Mouse (Mus musculus) adrenal gland, postnatal 4 days (tissue): Measurements from ENCODE around the gene Mtmr14. TPM values are rescaled to one million over a fixed set of nuclear protein-coding genes. Genes with fewer than 3 reads are reported as not detected.

Experiments used
- DNase-seq, 2 experiments: peaks; one replicate each; pipeline ENCODE4 v3.0.0; 2021 to 2022; ENCODE audit warnings: low spot score in 2 of 2, mixed read lengths in 2 of 2
- total RNA-seq, 2 experiments: library from RNA; stranded (reverse); gene quantifications; 2 replicates each; pipeline ENCODE4 v1.2.3; 2021

Gene Mtmr14
- total RNA-seq, 2 experiments from 2014 or later = 25.8 to 26.2 TPM

DNA sequence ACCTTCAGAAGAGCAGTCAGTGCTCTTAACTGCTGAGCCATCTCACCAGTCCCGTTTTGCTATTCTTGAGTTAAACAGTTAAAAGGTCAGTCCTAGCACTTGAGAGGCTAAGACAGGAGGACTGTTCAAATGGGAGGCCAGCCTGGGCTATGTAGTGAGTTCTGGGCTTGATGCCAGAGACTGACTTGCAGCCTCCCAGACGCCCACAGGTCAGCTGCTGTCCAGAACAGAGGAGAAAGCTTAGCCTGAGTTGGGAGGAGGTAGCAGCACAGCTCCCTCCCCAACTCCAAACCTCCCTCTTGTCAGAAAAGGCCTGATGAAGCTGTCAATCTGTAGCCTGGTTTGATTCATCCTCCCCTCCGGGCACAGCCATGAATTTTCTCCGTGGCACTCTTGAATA, 39.2 kb downstream of the Mtmr14 start:
- DNase-seq = no peak

DNA sequence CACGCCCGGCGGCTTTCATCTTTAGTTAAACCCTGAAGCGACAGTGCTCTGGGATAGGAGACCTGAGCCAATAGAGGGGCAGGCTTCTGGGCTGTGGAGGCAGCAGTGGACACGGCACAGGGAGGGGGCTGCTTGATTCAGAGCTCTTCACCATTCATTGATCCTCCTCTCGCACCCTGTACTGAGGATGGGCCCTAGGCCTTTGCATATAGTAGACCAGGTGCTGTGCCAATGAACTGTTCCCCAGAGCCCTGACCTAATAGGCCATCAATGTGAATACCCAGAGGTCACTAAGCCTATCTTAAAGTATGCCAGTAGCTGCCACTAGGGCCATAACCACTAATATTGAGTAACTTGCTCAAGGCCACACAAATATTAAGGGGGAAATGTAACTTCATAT, 44.0 kb downstream of the Mtmr14 start:
- DNase-seq = no peak

DNA sequence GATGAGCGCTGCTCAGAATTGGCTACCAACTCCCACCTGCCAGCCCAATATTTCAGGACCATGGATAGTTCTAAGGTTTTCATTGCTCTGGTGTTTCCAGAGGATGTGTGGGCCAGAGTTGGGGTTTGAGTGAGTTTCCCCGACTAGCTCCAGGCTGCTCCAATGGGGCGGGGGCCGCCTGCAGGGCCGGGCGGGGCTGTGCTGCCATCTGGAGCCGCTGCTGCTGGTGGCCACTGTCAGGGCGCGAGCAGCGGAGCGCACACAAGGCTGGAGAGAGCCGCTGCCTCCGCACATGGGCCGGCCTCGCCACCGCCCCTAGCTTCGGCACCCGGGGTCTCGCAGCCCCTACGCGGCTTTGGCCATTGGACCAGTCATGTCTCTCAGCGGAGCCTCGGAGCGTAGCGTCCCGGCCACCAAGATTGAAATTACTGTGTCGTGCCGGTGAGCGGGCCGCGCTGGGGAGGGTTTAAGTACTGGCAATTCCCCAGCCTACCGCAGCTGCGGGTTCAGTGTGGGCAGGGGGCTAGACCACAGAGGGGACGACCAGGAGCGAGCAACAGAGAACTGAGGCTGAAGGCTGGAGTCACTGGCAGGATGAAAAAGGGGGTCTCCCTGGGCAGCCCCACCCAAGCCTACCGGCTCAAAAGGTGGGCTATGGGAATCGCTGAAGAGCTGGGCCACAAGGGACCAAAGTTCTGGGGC, 44.6 kb downstream of the Mtmr14 start, which contains the start of gene Cpne9:
Cpne9 (plus strand) TSS at position 207 of the 702 bp plus-strand sequence.
- DNase-seq = no peak

GRCm38 (mm10) chr6:113282969-113283368, 45.3 kb downstream of the Mtmr14 start:
- no peak for DNase-seq

GRCm38 (mm10) chr6:113283500-113283899, 45.9 kb downstream of the Mtmr14 start:
- DNase-seq = no peak

DNA sequence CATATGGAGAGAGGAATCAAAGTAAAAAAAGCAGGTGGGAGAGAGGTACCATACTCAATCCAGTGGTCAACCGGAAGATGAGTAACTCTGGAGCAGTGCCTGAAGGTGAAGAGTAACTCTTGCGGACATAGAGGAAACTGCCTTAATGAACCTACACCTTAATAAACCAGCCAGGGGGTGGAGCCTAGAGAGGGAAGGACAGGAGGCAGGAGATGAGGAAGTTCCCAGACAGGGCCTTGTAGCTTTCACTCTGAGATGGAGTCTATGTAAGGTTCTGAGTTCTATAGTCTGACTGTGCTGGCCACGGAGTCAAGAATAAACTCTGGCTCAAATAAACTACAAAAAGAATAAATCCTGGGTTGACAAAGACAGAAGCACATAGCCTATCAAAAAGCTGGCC, 47.3 kb downstream of the Mtmr14 start:
- no peak for DNase-seq

- DNase-seq = no peak
Measured at GRCm38 (mm10) chr6:113286316-113286715, 48.7 kb downstream of the Mtmr14 start.

DNA sequence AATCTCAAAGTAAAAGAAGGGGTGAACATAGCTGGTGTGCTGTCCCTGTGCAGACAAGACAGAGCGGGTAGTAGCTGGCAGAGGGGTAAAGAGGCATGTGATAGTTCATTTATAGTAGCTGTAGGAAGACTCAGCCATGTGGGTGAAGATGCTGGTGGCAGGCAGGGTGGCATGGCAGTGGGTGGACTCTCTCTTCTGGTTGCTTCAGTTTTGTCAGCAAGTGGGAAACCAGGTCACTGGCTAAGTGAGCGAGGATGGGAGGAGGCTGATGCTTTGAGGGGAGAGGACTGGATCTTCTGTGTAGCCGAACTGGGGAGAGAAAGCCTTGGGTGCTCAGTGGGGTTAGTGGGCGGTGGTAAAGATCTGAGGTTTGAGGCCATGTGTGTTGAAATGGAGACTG, 49.6 kb downstream of the Mtmr14 start:
- no peak for DNase-seq

DNA sequence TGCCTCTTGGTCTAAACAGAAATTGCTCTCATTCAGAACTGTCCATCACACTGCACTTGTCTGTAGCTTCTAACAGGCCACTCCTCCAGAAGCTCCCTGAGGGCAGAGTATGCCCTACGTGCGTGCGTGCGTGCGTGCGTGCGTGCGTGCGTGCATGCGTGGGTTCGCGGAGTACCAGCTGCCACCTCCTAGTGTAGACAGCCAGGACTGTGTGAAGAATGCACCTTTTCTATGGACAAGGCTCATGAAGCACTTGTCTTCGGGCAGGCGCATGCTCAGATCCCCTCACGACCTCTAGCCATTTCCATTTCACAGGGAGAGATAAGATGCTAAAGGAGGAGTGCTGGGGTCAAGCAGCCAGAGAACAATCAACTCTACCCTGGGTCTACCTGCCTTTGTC, 51.7 kb downstream of the Mtmr14 start:
- DNase-seq = no peak

DNA sequence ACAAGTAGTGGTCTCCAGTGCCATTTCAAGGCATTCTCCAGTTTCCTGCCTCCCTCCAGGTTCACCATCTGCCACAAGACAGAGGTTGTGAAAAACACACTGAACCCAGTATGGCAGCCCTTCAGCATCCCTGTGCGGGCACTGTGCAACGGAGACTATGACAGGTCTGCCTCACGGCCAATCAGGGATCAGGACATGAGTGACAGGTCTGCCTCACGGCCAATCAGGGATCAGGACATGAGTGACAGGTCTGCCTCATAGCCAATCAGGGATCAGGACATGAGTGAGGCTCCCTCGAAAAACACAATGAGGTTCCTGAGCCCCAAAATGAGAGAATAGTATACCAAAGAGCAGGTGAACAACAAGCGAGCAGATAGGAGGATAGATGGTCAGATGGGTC, 52.7 kb downstream of the Mtmr14 start:
- no peak for DNase-seq

DNA sequence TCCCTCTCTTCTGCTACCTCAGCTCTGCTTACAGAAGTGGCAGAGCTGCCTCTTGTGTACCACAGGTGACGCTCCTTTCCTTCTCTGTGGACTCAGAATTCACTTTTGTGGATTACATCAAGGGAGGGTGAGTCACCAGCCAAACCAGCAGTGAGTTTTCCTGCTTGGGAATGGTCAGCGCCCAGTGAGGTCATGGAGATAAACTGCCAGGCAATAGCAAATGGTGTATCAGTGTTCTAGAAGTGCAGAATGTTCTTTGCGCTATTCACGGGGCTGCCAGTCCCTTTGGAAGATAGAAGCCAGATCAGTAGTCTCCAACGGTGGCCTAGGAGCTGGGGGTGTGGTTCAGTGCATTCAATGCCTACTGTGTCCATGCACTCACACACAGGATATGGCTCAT, 55.3 kb downstream of the Mtmr14 start:
- DNase-seq = no peak

- DNase-seq = no peak
Measured at GRCm38 (mm10) chr6:113296046-113296445, 58.4 kb downstream of the Mtmr14 start.

GRCm38 (mm10) chr6:113296639-113297038, 59.0 kb downstream of the Mtmr14 start:
- DNase-seq = no peak

DNA sequence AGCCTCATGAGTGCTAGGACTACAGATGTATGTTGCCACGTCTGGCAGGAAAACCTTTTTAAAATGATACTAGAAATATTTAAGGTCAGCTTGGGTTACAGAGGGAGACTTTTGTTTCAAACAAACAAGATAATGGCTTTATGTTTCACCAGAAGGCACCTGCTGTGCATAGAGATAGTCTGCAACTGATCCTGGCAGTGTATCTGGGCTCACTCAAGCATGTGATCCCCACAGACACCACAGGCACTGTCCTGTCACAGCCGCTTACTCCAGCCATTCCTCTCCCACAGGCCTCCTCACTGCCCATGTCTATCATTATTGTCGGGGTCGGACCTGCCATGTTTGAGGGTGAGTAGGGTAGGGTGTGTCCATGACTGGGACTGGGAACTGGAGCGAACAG, 63.7 kb downstream of the Mtmr14 start:
- DNase-seq = no peak

DNA sequence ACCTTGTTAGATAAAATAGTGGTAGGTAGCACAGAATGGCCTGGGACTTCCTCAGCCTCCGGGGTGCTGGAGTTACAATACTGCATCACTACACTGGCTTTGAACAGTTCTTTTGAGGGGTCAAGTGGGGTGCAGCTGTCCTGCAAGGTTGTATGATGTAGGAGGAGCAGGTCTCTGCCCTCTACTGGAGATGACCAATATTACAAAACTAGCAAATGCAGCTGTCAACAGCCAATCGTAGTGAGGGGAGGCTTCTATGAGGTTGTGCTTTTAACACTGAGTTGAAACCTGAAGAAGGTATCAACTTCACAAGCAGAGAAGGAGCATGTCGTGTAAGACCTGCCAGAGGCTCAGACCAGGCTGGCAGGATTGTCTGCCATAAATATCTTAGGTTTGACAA, 64.6 kb downstream of the Mtmr14 start:
- DNase-seq = no peak

DNA sequence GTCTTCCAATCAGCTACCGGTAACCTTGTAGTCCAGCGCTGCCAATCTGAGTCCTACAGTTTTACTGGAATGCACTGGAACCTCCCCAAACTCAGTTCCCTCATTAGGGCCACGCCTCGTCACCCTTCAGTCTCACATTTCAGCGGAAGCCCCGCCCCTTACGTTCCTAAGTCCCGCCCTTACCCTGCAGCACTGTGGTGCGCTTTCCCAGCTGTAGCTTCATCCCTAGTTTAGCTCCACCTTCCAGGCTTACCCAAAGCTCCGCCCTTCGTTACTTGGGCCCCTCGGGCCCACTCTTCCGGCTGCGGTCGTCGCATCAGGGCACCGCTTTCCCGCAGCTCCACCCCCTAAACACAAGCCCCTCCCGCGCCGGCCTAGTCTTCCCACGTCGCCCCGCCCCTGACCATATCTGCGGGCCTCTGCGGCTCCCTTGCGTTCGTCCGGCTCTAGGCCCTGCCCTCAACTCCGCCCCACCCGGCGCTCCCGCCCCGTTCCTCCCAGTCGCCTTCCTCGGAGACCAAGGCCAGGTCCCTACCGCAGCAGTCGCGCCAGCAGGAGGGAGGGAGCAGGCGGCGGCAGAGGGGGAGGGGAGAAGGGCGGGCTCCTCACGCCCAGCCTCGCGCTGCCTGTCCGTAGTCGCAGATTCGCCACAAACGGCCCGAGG, 68.8 kb downstream of the Mtmr14 start:
- DNase-seq = peak; percentile 96 to 99

DNA sequence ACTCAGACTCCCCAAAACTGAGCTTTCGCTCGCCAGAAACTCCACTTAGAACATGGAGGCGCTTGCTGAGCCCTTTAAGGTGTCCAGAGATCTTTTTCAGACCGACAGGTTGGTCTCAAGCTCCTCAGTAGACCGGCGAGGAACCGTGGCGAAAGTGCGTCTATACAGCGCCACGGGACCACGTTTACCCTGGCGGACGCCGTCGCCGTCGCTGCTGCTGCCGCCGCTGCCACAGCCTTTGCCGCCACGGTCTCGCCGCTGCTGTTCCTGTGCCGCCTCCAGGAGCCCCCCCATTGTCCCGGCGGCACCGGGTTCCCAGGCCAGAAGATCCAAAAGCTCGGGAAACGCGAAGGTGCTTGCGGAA, 69.3 kb downstream of the Mtmr14 start, which contains the start of gene Brpf1:
Brpf1 (plus strand) TSS at position 152 of the 364 bp plus-strand sequence.
- DNase-seq = no peak

DNA sequence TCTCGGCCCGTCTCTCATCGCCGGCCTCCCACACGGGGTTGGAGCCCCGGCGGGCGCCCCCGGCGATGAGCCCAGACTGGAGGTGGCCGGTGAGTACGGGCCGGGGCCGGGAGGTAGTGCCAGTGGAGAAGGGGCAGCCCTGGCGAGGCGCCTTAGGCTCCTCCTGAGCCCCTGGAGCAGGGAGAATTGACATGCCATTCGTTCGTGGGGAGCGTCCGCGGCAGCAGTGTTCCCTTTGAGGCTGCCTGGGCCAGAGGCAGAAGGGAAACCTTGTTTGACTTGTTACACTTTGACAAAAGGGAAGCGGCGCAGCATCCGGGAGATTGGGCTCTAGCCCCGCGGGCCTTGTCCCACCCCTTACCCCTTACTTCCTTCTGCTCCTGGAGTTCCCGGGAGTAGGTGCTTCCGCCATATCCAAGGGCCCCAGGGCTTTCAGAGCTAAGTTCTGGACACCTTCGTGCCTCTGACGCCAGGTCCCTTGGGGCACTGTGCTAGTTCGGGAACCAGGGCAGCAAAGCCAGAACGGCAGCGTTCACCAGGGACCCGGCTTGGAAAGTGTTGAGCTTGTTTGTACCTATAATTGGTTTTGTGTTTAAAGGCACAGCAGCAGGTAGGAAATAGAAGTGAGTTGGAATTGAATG, 70.0 kb downstream of the Mtmr14 start:
- DNase-seq = peak in 1 of 2 experiments; percentile 44

DNA sequence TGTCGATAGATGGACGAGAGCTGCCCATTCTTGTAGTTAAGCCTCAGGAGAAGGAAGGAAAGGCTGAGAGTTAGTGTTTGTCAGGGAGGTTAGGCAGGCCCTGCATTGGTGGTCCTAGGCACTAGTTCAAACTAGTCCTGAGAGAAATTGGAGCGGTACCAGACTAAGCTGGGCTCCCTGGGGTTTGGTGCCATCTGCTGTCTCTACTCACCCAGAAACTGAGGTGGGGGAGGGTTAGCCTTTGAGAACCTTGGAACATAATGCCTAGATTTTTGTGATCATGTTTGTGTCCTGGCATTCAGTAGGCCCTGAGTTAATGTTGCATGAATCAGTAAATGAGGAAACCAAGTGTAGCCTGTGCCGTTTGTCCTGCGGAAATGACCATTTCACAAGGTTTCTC, 70.5 kb downstream of the Mtmr14 start:
- no peak for DNase-seq

GRCm38 (mm10) chr6:113315972-113316371, 78.3 kb downstream of the Mtmr14 start:
- DNase-seq = no peak

DNA sequence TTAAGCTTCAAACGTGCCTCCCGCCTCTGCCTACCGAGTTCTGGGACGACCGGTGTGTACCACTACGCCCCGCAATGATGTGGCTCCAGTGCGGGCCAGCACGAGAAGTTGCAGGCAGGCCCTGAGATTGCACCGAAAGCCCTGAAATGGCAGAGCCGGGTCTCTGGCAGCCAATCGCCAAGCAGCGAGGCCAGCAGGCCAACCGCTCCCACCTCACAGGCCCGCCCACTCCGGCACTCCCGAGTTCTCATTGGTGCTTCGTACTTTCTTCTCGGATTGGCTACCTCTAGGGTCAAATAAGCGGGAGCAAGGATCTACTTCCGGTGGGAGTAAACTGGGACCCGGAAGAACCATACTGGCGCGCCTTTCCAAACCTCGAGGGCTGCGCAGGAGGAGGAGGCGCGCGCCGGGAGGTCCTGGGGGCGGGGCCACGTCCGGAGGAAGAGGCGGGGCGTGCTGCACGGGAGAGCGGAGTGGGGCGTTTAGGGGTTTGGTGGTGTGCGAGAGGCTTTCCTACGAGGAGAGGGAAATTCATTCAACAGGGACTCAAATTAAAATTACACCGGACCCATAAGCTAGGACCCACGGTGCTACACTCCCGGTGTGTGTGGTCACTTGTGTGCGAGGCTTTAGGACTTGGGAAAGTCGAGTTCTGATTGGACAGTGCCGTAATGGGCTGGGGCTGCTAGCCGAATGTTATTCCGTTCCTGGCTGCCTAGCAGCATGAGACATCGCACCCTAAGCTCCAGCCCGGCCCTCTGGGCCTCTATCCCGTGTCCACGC, 89.1 kb downstream of the Mtmr14 start, which contains the start of gene Ogg1:
Ogg1 (plus strand) TSS at position 440 of the 783 bp plus-strand sequence.
- DNase-seq = peak; percentile 84 to 97
